Mouse (Mus musculus) lung, postnatal 36 days (tissue): ENCODE results near the gene Syf2.
A peak's percentile ranks its signal among the peaks of the same experiment; 100 is the strongest.

Experiments used
- DNase-seq: peaks from one replicate; pipeline ENCODE4 v3.0.0; 2022; ENCODE audit warnings: mixed read lengths

Gene Syf2

DNA sequence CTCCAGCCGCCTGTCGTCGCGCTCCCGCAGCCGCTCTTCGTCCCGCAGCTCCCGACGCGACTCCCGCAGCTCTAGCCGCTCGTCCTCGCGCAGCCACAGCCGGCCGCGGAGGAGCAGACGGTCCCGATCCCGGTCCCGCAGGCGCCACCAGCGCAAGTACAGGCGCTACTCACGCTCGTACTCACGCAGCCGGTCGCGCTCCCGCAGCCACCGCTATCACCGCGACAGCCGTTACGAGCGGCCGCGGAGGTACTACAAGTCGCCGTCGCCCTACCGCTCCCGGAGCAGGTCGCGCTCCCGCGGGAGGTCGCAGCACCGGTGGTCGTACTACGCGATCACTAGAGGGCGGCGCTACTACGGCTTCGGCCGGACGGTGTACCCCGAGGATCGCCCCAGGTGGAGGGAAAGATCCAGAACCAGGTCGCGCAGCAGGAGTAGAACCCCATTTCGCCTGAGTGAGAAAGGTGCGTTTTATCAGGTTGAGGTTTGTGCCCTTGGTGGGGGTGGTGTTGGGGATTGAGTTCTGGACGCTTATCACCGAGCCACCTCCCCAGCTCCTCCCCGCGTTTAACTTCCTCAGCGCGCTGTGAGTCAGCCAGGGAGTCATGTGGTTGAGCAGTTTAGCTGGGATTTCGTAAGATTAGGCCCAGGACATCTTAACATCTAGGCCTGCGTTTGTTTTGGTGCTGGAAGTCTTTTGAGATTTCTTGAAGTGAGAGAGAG, 6.5 kb upstream of the Syf2 start:
- peak; percentile 89 for DNase-seq

- DNase-seq, result no peak
Measured at GRCm38 (mm10) chr4:134925206-134925605, 5.5 kb upstream of the Syf2 start.

DNA sequence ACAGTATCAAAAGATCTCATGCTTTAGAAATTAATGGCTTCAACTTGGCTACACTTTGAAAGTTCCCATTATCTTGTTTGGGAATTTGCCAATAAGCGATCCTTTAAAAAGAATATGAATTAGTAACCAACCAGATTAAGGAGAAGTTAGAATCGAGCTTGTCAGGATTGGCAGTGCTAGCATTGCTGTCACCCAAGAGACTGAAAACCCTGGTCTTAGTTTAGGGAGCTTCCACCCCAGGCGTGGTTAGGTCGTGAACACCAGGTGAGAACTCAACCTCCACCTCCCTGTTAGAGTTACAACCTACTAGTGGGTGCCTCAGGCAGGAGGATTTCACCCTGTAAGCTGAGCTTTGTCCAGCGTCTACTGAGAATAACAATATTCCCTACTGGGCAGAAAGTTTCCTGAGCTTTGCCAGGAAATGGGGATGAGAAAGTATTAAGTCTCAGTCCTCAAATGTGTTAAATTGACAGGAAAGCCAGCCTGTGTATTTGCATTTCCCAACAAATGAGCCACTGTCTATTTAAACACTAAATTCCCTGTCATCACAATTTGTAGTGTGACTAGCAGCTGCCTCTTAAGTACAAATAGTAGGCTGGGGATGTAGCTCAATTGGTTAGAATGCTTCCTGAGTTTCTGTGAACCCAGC, 2.8 kb upstream of the Syf2 start:
- DNase-seq, result no peak

- DNase-seq, result no peak
Measured at GRCm38 (mm10) chr4:134928464-134928836, 2.2 kb upstream of the Syf2 start.

GRCm38 (mm10) chr4:134929536-134929935, 1.2 kb upstream of the Syf2 start:
- no peak for DNase-seq

DNA sequence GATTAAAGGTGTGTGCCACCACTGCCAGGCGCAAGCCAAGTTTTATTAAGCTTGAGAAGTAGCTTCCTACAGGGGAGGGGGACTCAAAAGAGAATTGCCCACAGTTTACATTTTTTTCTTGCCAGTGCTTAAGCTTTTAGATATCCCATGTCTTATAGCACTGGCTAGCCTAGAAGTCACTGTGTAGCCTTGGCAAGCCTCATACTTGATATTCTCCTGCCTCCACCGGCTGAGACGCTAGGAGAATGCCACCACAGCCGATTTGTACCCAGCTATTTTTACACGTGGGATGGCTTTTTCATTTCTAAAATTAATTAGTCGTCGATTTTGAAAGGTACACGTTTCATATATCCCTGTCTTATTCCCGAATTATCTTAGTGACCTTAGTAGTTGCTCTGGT, 508 bp upstream of the Syf2 start:
- no peak for DNase-seq

DNA sequence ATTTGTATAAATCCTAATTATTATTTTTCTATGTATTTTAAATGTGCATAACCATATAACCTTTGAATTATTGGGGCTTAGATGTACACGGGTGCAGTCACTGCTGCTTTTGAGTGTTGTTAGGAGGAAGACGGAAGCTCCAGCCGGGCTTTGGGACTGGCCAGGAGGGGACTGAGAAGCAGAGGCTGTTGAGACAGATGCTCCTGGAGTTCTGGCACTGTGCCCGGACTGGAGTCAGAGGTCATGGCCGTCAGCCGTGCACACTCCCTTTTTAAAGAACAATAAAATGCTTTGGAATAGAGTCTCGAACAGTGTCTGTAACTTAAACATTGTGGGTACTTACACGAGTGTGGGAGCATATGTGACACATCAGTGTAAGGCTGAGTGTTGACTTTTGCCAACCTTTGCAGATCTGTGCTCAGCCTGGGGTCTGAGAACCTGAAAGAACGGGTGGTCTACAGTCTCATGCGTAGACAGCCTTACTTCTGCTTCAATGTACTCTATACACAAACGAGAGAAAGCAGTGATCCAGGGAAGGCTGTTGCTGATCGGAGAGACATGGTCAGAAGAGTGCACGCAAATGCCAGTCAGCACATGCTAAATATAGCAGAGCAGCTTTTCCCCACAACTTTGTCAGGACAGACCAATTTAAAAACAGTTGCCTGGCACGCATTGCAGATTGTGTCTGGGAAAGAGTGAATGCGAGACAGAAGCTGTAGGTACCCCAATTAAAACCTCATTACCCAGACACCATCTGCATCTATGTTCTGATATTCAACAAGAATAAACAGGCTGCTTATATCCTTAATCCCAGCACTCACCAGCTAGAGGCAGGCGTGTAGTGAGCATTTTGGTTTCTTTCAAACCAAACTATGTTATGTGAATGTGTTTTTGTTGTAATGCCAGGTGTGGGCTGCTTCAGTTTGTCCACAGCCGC, 6.8 kb downstream of the Syf2 start:
- no peak for DNase-seq

- DNase-seq, result no peak
Measured at GRCm38 (mm10) chr4:134939900-134940299, 9.2 kb downstream of the Syf2 start.

DNA sequence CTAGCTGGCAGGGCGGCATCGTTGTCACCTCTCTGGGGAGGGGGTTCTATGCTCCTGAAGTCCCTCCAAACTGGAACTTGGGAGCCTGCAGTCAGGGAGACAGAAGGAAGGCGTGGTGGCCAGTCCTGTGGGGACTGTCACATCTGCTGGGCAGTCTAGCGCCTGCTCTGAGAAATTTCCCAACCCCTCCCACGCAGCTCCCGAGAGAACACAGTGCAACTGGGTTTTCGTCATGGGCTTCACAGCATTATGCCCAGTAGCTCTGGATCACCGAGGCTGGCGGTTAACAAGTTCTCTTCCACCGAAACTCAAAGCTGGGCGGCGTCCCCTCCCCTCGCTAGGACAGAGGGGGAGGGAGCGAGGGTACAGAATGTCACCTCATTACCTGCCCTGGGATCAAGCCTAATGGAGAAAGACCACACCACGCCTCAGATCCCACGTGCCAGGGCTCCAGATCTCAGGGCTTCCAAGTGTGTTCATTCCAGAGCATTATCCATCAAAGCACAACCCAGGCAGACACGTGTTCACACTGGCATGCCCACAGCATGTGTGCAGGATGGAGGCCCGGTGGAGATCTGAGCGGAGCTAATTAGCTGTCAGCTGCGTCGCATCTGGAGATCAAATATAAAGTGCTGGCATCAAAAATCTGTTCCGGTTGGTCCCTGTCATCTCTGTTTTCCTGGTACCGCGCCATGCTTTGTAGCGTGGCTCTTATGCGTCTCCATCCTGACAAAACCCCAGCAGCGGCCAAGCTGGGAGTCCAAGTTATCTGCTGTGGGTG, 13.2 kb downstream of the Syf2 start:
- DNase-seq, result no peak

DNA sequence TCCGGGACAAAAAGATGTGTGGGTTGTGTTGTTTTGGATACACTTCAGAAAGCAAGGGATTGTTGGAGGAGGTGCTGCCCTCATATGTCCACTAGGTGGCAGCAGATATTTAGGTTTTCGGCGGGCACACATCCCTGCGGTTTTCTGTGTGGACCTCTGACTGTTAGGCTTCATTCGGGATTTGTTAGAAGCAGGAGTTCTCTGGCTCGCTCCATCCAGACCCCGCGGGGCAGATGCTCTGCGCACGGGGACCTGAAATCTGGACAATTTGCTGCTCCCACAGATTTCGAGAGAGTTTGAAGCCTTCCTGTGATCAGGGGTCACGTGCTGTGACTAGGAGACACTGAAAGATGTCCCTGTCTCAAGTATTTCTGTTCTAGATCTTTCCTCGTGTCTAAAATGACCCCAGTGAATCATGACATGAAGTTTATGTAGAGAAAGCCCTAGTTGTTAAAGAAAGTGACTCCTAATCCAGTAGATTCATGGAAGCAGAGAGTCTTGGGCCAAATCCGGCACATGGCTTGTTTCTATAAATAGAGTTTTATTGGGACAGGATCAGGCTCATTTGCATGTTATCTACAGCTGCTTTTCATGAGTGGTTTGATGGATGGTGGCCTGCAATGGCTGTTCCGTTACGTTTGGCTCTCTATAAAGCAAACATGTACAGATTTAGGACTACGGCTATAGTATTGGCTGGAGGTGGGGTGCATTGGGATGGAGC, 15.5 kb downstream of the Syf2 start:
- DNase-seq, result peak; percentile 79

- peak; percentile 44 for DNase-seq
Measured at GRCm38 (mm10) chr4:134950518-134951091, 19.9 kb downstream of the Syf2 start.

DNA sequence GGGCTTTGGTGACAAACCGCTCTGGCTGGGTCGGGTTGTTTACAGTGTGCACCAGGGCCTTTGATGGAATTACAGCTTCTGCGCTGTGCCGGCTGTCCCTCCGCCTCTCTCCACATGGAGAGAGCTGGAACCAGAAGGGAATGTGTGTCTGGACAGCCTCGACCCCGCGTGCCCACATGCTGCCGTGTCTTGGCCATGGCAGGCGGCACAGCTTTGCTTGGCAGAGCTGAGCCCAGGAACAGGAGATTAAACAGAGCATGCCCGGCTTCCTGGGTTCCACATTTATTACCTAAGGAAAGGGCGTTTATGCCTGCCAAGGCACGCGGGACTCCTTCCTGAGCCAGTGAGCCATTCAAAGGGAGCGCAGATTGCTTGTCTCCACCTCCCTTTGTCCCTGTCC, 23.8 kb downstream of the Syf2 start:
- DNase-seq, result no peak

- no peak for DNase-seq
Measured at GRCm38 (mm10) chr4:134955196-134955595, 24.5 kb downstream of the Syf2 start.

DNA sequence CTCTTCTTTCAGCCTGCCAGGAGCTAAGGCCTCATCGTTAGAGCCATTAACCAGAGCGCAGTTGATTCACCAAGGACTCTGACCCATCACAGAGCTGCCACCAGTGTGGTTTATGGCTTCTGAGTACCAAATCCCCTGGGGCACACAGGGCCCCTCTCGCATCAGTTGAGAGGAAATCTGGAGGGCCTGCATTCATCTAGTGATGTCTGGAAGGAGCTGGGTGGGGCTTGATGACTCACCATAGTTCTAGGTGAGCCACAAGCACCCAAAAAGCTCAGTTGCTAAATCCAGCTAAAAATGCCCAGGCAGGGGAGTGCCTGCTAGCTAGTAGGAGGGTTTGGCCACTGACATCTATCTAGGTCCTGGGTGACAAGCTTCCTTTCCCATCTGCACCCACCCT, 25.1 kb downstream of the Syf2 start:
- no peak for DNase-seq

DNA sequence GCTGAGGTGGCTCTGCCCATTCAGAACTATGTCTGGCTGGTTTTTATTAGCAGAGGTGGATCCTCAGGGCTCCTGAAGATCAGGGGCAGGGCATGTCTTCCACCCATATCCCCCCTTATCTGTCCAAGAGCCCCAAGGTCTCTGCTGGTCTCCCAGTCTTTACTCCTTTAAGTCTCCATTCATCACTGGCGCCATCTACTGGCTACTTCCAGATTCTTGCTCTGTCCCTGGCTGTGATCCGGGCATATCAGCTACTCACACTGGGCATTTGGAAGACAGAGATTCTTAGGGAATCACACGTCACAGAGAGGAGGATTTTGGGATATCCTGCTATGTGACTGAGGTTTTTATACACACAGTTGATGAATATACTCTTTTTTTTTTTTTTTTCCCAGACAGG, 25.6 kb downstream of the Syf2 start:
- peak; percentile 89 for DNase-seq

GRCm38 (mm10) chr4:134963021-134963776, 32.5 kb downstream of the Syf2 start:
- DNase-seq, result peak; percentile 30

- no peak for DNase-seq
Measured at GRCm38 (mm10) chr4:134967887-134968604, 37.3 kb downstream of the Syf2 start.

GRCm38 (mm10) chr4:134968605-134968976, 37.9 kb downstream of the Syf2 start:
- DNase-seq, result no peak

DNA sequence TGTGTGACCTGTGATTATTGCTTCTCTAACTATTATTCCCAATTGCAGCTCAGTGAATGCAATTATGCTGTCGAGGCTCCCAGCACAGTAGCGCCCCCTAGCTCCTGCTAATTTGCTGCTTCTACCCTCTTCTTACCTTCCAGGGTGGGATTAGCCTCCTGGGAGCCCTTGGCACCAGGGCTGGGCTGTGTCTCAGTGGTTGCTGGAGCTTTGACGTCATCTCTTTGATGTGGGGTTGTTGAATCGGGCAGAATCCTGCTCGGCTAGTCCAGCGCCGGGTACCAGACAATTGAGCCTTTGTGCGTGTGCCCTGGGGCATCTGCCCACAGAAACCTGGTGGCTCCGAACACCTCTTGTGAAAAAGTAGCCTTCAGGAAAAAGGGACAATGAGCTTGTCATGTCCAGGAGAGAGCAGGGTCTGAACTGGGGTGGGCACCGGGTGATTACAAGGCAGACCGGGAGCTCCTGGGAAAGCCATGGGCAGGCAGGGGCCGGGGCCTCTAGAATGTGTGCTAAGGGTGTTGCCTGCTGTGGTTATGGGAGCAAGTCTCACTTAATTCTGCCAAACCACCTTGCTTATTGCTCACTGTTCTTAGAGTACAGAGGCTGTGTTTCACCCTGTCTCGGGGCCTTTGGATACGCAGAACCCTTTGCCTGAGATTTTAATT, 44.7 kb downstream of the Syf2 start:
- DNase-seq, result no peak

DNA sequence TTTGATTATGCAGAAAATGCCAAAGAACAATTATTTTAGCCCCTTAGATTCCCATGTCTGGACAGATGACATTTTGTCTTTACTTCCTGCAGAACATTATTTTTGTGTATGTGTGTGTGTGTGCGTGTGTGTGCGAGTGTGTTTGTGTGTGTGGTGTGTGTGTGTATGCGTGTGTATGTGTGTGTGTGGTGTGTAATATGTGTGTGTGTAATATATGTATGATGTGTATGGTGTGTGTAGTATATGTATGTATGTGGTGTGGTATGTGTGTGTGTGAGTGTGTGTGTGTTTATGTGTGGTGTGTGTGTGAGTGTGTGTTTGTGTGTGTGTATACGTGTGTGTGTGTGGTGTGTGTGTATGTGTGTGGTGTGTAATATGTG, 45.2 kb downstream of the Syf2 start:
- no peak for DNase-seq
